19 mouse cellular contexts compared by ENCODE assay signal in genomic region chr16:11154500-11154899, GRCm38 (mm10). TPM values are rescaled to one million over a fixed set of nuclear protein-coding genes. Genes with fewer than 3 reads are reported as not detected.
DNase-seq lines count a peak whose midpoint lies in the region; ATAC-seq and TF ChIP-seq lines count a peak whose summit lies in the region.
"Had no signal": no experiment of that assay in that cellular context is flagged by ENCODE, and none has a peak within 500 bp of the region (broad histone marks: within the 10 kb centered on the region; RNA-seq: fewer than 3 reads in every experiment).

No protein-coding gene starts in this region.

- peak; percentile 22 for TF ChIP-seq RAD21 in CH12.LX (IDR thresholded peaks at IDR 0.05; ENCODE audit: low read depth, low read length)

- no peaks in the 10 kb centered on the region for H3K4me1 ChIP-seq in intestine, postnatal 0 days (replicated peaks; ENCODE audit: control insufficient read depth, insufficient read depth, low read length)
- no peaks in the 10 kb centered on the region for H3K4me1 ChIP-seq in intestine, embryonic 15.5 days (replicated peaks)
- H3K4me1 ChIP-seq in lung, postnatal 0 days (ENCODE audit: insufficient read depth, low read depth, low read length): no peaks in the 10 kb centered on the region
- H3K4me1 ChIP-seq in CH12.LX (ENCODE audit: control insufficient read depth in 1 of 2, insufficient read depth in 2 of 2): no peaks in the 10 kb centered on the region
- H3K4me1 ChIP-seq: hindbrain, embryonic 13.5 days; limb, embryonic 12.5 days had no signal

- no peaks in the 10 kb centered on the region; the same call in 1 of the 2 replicates for H3K79me2 ChIP-seq in CH12.LX (replicated peaks; ENCODE audit: control insufficient read depth, extremely low read depth, insufficient read depth, poor library complexity, severe bottlenecking)

- no peaks in the 10 kb centered on the region for H3K27me3 ChIP-seq in intestine, postnatal 0 days (replicated peaks; ENCODE audit: control insufficient read depth, insufficient read depth, low read length)
- H3K27me3 ChIP-seq in intestine, embryonic 15.5 days (replicated peaks): no peaks in the 10 kb centered on the region
- no peaks in the 10 kb centered on the region for H3K27me3 ChIP-seq in lung, postnatal 0 days (replicated peaks; ENCODE audit: insufficient read depth, low read length)
- no peaks in the 10 kb centered on the region for H3K27me3 ChIP-seq in CH12.LX (replicated peaks)
- H3K27me3 ChIP-seq: hindbrain, embryonic 13.5 days; limb, embryonic 12.5 days had no signal

- H3K4me2 ChIP-seq in intestine, postnatal 0 days (replicated peaks; ENCODE audit: low read depth): no peak overlapping the region
- H3K4me2 ChIP-seq in intestine, embryonic 15.5 days (replicated peaks): no peak overlapping the region
- no peak overlapping the region for H3K4me2 ChIP-seq in lung, postnatal 0 days (replicated peaks; ENCODE audit: low read depth, low read length)
- no peak overlapping the region for H3K4me2 ChIP-seq in CH12.LX (ENCODE audit: insufficient read depth, low read depth, poor library complexity, severe bottlenecking)
- H3K4me2 ChIP-seq: hindbrain, embryonic 13.5 days; limb, embryonic 12.5 days; midbrain, embryonic 11.5 days had no signal

- no peak overlapping the region for H3K4me3 ChIP-seq in intestine, postnatal 0 days (ENCODE audit: low read depth, low read length)
- H3K4me3 ChIP-seq in intestine, embryonic 15.5 days (replicated peaks): no peak overlapping the region
- H3K4me3 ChIP-seq in lung, postnatal 0 days (ENCODE audit: low read depth, low read length): no peak overlapping the region
- no peak overlapping the region for H3K4me3 ChIP-seq in CH12.LX (replicated peaks in 1 of 3; ENCODE audit: low read depth in 2 of 3, low read length in 2 of 3, poor library complexity in 1 of 3)
- H3K4me3 ChIP-seq: hindbrain, embryonic 13.5 days; limb, embryonic 12.5 days; myocyte had no signal

- TF ChIP-seq CTCF in intestine, postnatal 0 days (IDR thresholded peaks at IDR 0.05; ENCODE audit: low read depth): peak; percentile 50
- peak; percentile 39 for TF ChIP-seq CTCF in lung, postnatal 0 days (IDR thresholded peaks at IDR 0.05)
- peak in 1 of 2 experiments; percentile 46; a peak in 1 of 4 replicates for TF ChIP-seq CTCF in CH12.LX (conservative IDR thresholded peaks at IDR 0.05 in 1 of 2, IDR thresholded peaks at IDR 0.05 in 1 of 2; ENCODE audit: low read depth in 2 of 2, low read length in 2 of 2)

- no peaks in the 10 kb centered on the region for H3K9me3 ChIP-seq in intestine, postnatal 0 days (ENCODE audit: control insufficient read depth)
- H3K9me3 ChIP-seq in intestine, embryonic 15.5 days: no peaks in the 10 kb centered on the region
- H3K9me3 ChIP-seq in lung, postnatal 0 days (ENCODE audit: low read length): no peaks in the 10 kb centered on the region
- H3K9me3 ChIP-seq in CH12.LX (replicated peaks; ENCODE audit: low read length): peaks cover 7% of the 10 kb centered on the region
- H3K9me3 ChIP-seq: hindbrain, embryonic 13.5 days; limb, embryonic 12.5 days had no signal

- dilution Hi-C loops in CH12.LX (cut with MboI; ENCODE audit: extremely low pct_ligation_motif_present, extremely low pct_unique_long_range_greater_than_20kb, low sequenced_read_pairs): no loop called here

- DNase-seq in lung, postnatal 0 days (ENCODE audit: low spot score): no peak
- no peak for DNase-seq in lung, postnatal 25 days (ENCODE audit: low spot score)
- DNase-seq in CH12.LX (ENCODE audit: extremely low read depth): no peak
- DNase-seq in urinary bladder, postnatal 10 days (ENCODE audit: low spot score): no peak
- DNase-seq in adrenal gland, postnatal 14 days: no peak
- DNase-seq: adrenal gland, postnatal 10 days; cerebellum, adult 8-10 months; heart, postnatal 10 days; kidney, adult 2 months; kidney, postnatal 4 days; lung, postnatal 10 days had no signal

- ATAC-seq in intestine, postnatal 0 days: no peak
- ATAC-seq in intestine, embryonic 15.5 days: no peak
- no peak for ATAC-seq in lung, postnatal 0 days
- ATAC-seq in granulocyte monocyte progenitor cell, adult 5-6 weeks (replicated peaks; ENCODE audit: poor library complexity, severe bottlenecking): peak; percentile 33; the same call in 1 of the 2 replicates
- ATAC-seq: forebrain, embryonic 14.5 days had no signal

- H3K27ac ChIP-seq in intestine, postnatal 0 days (ENCODE audit: low read depth, low read length): no peak overlapping the region
- no peak overlapping the region for H3K27ac ChIP-seq in intestine, embryonic 15.5 days
- no peak overlapping the region for H3K27ac ChIP-seq in lung, postnatal 0 days (ENCODE audit: low read length)
- H3K27ac ChIP-seq in CH12.LX (ENCODE audit: insufficient read depth, low read depth): no peak overlapping the region
- H3K27ac ChIP-seq: hindbrain, embryonic 13.5 days; limb, embryonic 12.5 days had no signal

- no peak for TF ChIP-seq EP300 in lung, postnatal 0 days (IDR thresholded peaks at IDR 0.05)
- no peak for TF ChIP-seq EP300 in CH12.LX (IDR thresholded peaks at IDR 0.05; ENCODE audit: low read length)

- in situ Hi-C loops in CH12.LX (cut with MboI; ENCODE audit: low pct_ligation_motif_present, low pct_unique_long_range_greater_than_20kb, low sequenced_read_pairs): no loop called here

- no peak overlapping the region for H3K9ac ChIP-seq in intestine, postnatal 0 days (ENCODE audit: low read depth, low read length)
- no peak overlapping the region for H3K9ac ChIP-seq in intestine, embryonic 15.5 days
- H3K9ac ChIP-seq in lung, postnatal 0 days (replicated peaks; ENCODE audit: low read depth): no peak overlapping the region
- no peak overlapping the region for H3K9ac ChIP-seq in CH12.LX (ENCODE audit: insufficient read depth, low read depth)
- H3K9ac ChIP-seq: hindbrain, embryonic 13.5 days; limb, embryonic 12.5 days had no signal

- peaks cover 74% of the 10 kb centered on the region for H3K36me3 ChIP-seq in intestine, postnatal 0 days (ENCODE audit: control insufficient read depth, insufficient read depth)
- H3K36me3 ChIP-seq in intestine, embryonic 15.5 days: peaks cover 33% of the 10 kb centered on the region
- H3K36me3 ChIP-seq in lung, postnatal 0 days (ENCODE audit: insufficient read depth, low read length): peaks cover 29% of the 10 kb centered on the region
- H3K36me3 ChIP-seq in CH12.LX (replicated peaks in 1 of 2; ENCODE audit: control insufficient read depth in 1 of 2, insufficient read depth in 1 of 2, low read length in 1 of 2): peaks cover 68 to 90% of the 10 kb centered on the region in 2 experiments

- TF ChIP-seq POLR2A in CH12.LX (IDR thresholded peaks at IDR 0.05; ENCODE audit: low read depth, low read length): no peak

TF ChIP-seq in CH12.LX, 34 proteins besides CTCF, POLR2A, EP300 and RAD21:
- TF ChIP-seq NELFE (IDR thresholded peaks at IDR 0.05; ENCODE audit: low read depth, low read length): no peak
- no peak for TF ChIP-seq ZC3H11A (IDR thresholded peaks at IDR 0.05; ENCODE audit: low read depth, low read length)
- TF ChIP-seq SMC3 (IDR thresholded peaks at IDR 0.05; ENCODE audit: low read depth, low read length): no peak
- TF ChIP-seq RCOR1 (conservative IDR thresholded peaks at IDR 0.05; ENCODE audit: low read depth, low read length): no peak
- TF ChIP-seq IRF4 (IDR thresholded peaks at IDR 0.05; ENCODE audit: low read depth, low read length): no peak
- TF ChIP-seq TCF12 (IDR thresholded peaks at IDR 0.05; ENCODE audit: low read depth, low read length): no peak
- TF ChIP-seq SIN3A (IDR thresholded peaks at IDR 0.05; ENCODE audit: low read length): no peak

RNA-seq across cellular contexts. Expression of gene Txndc11, which starts 20.1 kb away (rescaled TPM):
- 26.8 and 27.7 TPM in 2 replicates for polyA plus RNA-seq in intestine, postnatal 0 days (2015; fragmentation: Nextera tagmentation; extraction: Ambion mirVana)
- 37.7 and 37.8 TPM in 2 replicates for polyA plus RNA-seq in intestine, embryonic 15.5 days (2015; fragmentation: Nextera tagmentation; extraction: Ambion mirVana)
- 27.5 and 29.2 TPM in 2 replicates for polyA plus RNA-seq in lung, postnatal 0 days (2015; fragmentation: Nextera tagmentation; extraction: Ambion mirVana)
- total RNA-seq in CH12.LX (2012; rRNA removed) (51.3 and 63.0 TPM in 2 replicates), CH12.LX (2014; rRNA removed) (40.6 and 40.8 TPM in 2 replicates)
- polyA plus RNA-seq in CH12.LX (2012; ENCODE audit: insufficient read length, low read depth): 60.3 and 63.2 TPM in 2 replicates
- 52.8 and 71.7 TPM in 2 replicates for total RNA-seq in granulocyte monocyte progenitor cell, adult 5-6 weeks (2014; fragmentation: Nextera tagmentation)
- 36.8 and 44.6 TPM in 2 replicates for total RNA-seq in granulocyte monocyte progenitor cell, adult 5-6 weeks (2017)
- 42.1 and 42.6 TPM in 2 replicates for total RNA-seq in adrenal gland, postnatal 14 days (2021)

RNA-seq across cellular contexts. Expression of gene Zc3h7a, which starts 21.7 kb away (rescaled TPM):
- polyA plus RNA-seq in intestine, postnatal 0 days (2015; fragmentation: Nextera tagmentation; extraction: Ambion mirVana): 32.4 and 41.2 TPM in 2 replicates
- 78.5 and 79.8 TPM in 2 replicates for polyA plus RNA-seq in intestine, embryonic 15.5 days (2015; fragmentation: Nextera tagmentation; extraction: Ambion mirVana)
- 52.4 and 58.3 TPM in 2 replicates for polyA plus RNA-seq in lung, postnatal 0 days (2015; fragmentation: Nextera tagmentation; extraction: Ambion mirVana)
- total RNA-seq in CH12.LX (2012; rRNA removed): 78.6 and 85.3 TPM in 2 replicates
- 177 and 242 TPM in 2 replicates for total RNA-seq in CH12.LX (2014; rRNA removed)
- polyA plus RNA-seq in CH12.LX (2012; ENCODE audit: insufficient read length, low read depth): 171 and 177 TPM in 2 replicates
- 178 and 213 TPM in 2 replicates for total RNA-seq in granulocyte monocyte progenitor cell, adult 5-6 weeks (2014; fragmentation: Nextera tagmentation)
- 208 and 260 TPM in 2 replicates for total RNA-seq in granulocyte monocyte progenitor cell, adult 5-6 weeks (2017)
- total RNA-seq in adrenal gland, postnatal 14 days (2021): 63.3 and 78.2 TPM in 2 replicates

RNA-seq across cellular contexts. Expression of gene Rsl1d1, which starts 48.6 kb away (rescaled TPM):
- polyA plus RNA-seq in intestine, postnatal 0 days (2015; fragmentation: Nextera tagmentation; extraction: Ambion mirVana): 61.1 and 65.5 TPM in 2 replicates
- polyA plus RNA-seq in intestine, embryonic 15.5 days (2015; fragmentation: Nextera tagmentation; extraction: Ambion mirVana): 183 and 209 TPM in 2 replicates
- 64.3 and 70.1 TPM in 2 replicates for polyA plus RNA-seq in lung, postnatal 0 days (2015; fragmentation: Nextera tagmentation; extraction: Ambion mirVana)
- total RNA-seq in CH12.LX (2012; rRNA removed) (177 and 244 TPM in 2 replicates), CH12.LX (2014; rRNA removed) (697 and 769 TPM in 2 replicates)
- polyA plus RNA-seq in CH12.LX (2012; ENCODE audit: insufficient read length, low read depth): 494 and 495 TPM in 2 replicates
- total RNA-seq in granulocyte monocyte progenitor cell, adult 5-6 weeks (2014; fragmentation: Nextera tagmentation): 162 and 210 TPM in 2 replicates
- 280 and 324 TPM in 2 replicates for total RNA-seq in granulocyte monocyte progenitor cell, adult 5-6 weeks (2017)
- total RNA-seq in adrenal gland, postnatal 14 days (2021): 78.6 and 81.6 TPM in 2 replicates
